In the genomic region with DNA sequence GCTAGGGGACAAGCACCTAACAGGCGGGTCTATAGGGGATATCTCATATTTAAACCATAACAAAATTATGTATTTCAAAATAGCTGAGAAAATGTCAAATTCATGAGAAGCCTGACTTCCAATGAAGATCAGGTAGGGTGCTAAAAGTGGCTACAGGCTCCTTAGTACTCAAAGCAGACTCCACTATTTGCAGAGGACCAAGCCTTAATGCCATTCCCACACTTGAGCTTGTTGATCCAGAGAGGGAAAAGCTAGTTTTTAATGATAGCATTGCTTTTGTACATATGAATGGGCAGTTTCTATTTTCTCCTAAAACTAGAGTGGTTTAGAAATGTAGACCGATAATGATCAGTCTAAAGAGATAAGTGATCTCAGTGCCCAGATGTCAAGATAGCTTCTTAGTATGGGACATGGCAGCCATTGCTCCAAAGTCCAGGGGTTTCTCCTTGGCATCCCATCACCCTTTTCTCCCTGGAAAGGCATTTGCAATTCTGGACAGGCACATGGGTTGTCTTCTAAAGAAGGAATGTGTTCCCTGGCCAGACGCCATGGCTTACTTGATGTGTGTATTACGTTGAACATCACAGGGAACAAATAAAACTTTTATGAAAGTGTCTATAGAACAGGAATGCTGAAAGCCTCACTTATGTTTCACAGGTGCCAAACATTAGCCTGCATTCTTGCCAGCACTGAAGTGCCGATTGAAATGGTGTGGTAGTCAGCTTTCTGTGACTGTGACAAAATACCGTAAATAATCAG, we compare ENCODE assay signal across 13 mouse cellular contexts.
"Had no signal": no experiment of that assay in that cellular context is flagged by ENCODE, and none has a peak within 500 bp of the region (broad histone marks: within the 10 kb centered on the region; RNA-seq: fewer than 3 reads in every experiment).

No protein-coding gene starts in this region.

- H3K9ac ChIP-seq: kidney, embryonic 15.5 days; limb, embryonic 12.5 days; liver, embryonic 14.5 days; midbrain, embryonic 12.5 days; neural tube, embryonic 13.5 days had no signal

- H3K36me3 ChIP-seq: kidney, embryonic 15.5 days; limb, embryonic 12.5 days; midbrain, embryonic 12.5 days; neural tube, embryonic 13.5 days had no signal

- H3K9me3 ChIP-seq: kidney, embryonic 15.5 days; limb, embryonic 12.5 days; midbrain, embryonic 12.5 days; neural tube, embryonic 13.5 days had no signal

- ATAC-seq: intestine, embryonic 16.5 days; midbrain, embryonic 16.5 days had no signal

- H3K27me3 ChIP-seq: kidney, embryonic 15.5 days; limb, embryonic 12.5 days; midbrain, embryonic 12.5 days; neural tube, embryonic 13.5 days had no signal

- H3K4me2 ChIP-seq: kidney, embryonic 15.5 days; limb, embryonic 12.5 days; midbrain, embryonic 12.5 days; neural tube, embryonic 13.5 days had no signal

- DNase-seq: kidney, adult 2 months; kidney, postnatal 14 days; retina, postnatal 1 day; right cerebral cortex, postnatal 25 days; thymus, postnatal 36 days had no signal

- H3K4me1 ChIP-seq: kidney, embryonic 15.5 days; limb, embryonic 12.5 days; midbrain, embryonic 12.5 days; neural tube, embryonic 13.5 days had no signal

- H3K27ac ChIP-seq: kidney, embryonic 15.5 days; limb, embryonic 12.5 days; liver, embryonic 14.5 days; macrophage; midbrain, embryonic 12.5 days; neural tube, embryonic 13.5 days had no signal

- H3K4me3 ChIP-seq: kidney, embryonic 15.5 days; limb, embryonic 12.5 days; midbrain, embryonic 12.5 days; neural tube, embryonic 13.5 days had no signal
